Mouse (Mus musculus) liver, embryonic 14.5 days (tissue): ENCODE measurements around the gene Ago3. TPM values are rescaled to one million over a fixed set of nuclear protein-coding genes. Genes with fewer than 3 reads are reported as not detected.

Experiments used
- ATAC-seq: fragments of 200-750 bp; cut with Nextera tagmentation; 2 replicates; pipeline ENCODE4 v1.8.0; 2017; ENCODE audit warnings: moderate number of reproducible peaks, mild to moderate bottlenecking, moderate library complexity; ENCODE audit not compliant: insufficient read depth
- DNase-seq, 3 experiments: peaks; one replicate each; pipeline ENCODE4 v3.0.0-alpha.2; 2012 to 2013; ENCODE audit warnings: low read depth in 3 of 3, low spot score in 3 of 3
- H3K27ac ChIP-seq: fragments of 300-500 bp; sonication (generic); 2 replicates; pipeline ENCODE4 v1.5.1; 2014; ENCODE audit warnings: moderate library complexity, mild to moderate bottlenecking, control low read depth, inconsistent platforms
- H3K27me3 ChIP-seq: fragments of 300-500 bp; sonication (generic); 2 replicates; pipeline ENCODE4 v1.6.1; 2014; ENCODE audit warnings: mild to moderate bottlenecking, low read length, moderate library complexity; ENCODE audit not compliant: control insufficient read depth, insufficient read depth
- H3K36me3 ChIP-seq: fragments of 300-500 bp; sonication (generic); replicated peaks from 2 replicates; pipeline ENCODE4 v1.6.1; 2014; ENCODE audit warnings: low read depth; ENCODE audit not compliant: control insufficient read depth, insufficient read depth
- H3K4me1 ChIP-seq, 2 experiments: fragments of 200-500 bp in 1 of 2; fragments of 300-500 bp in 1 of 2; sonication (generic) in 1 of 2; replicated peaks; 2 replicates each; pipeline ENCODE4 v1.6.1; 2012 to 2014; ENCODE audit warnings: antibody characterized with exemption in 1 of 2, inconsistent platforms in 1 of 2, low read length in 1 of 2; ENCODE audit not compliant: control insufficient read depth in 2 of 2, insufficient read depth in 2 of 2
- H3K4me2 ChIP-seq: fragments of 300-500 bp; sonication (generic); 2 replicates; pipeline ENCODE4 v1.6.1; 2014; ENCODE audit warnings: low read depth, mild to moderate bottlenecking, control low read depth, moderate library complexity
- H3K4me3 ChIP-seq, 2 experiments: fragments of 200-500 bp in 1 of 2; fragments of 300-500 bp in 1 of 2; sonication (generic) in 1 of 2; 2 replicates each; pipeline ENCODE4 v1.5.1; 2012 to 2014; ENCODE audit warnings: low read depth in 2 of 2, low read length in 2 of 2, mild to moderate bottlenecking in 2 of 2, control low read depth in 1 of 2, inconsistent platforms in 1 of 2, moderate library complexity in 1 of 2; ENCODE audit not compliant: insufficient read depth in 1 of 2
- H3K9ac ChIP-seq: fragments of 300-500 bp; sonication (generic); replicated peaks from 2 replicates; pipeline ENCODE4 v1.6.1; 2014; ENCODE audit warnings: mild to moderate bottlenecking, control low read depth, moderate library complexity
- H3K9me3 ChIP-seq: fragments of 300-500 bp; sonication (generic); 2 replicates; pipeline ENCODE4 v1.6.1; 2016; ENCODE audit warnings: low read length, mixed read lengths; ENCODE audit not compliant: control insufficient read depth
- CTCF ChIP-seq: IDR thresholded peaks from 2 replicates; pipeline ENCODE4 v1.5.1; 2016; ENCODE audit warnings: antibody characterized with exemption, low read depth, control low read depth
- EP300 ChIP-seq: IDR thresholded peaks from 2 replicates; pipeline ENCODE4 v1.6.1; 2016; ENCODE audit warnings: antibody characterized with exemption, low read depth
- WGBS: fragments of 180-500 bp; shearing (Covaris S2); extraction: QIAGEN DNeasy Blood & Tissue Kit; methylation state at CpG from one replicate; pipeline ENCODE4 v1.1.7; 2014; ENCODE audit not compliant: insufficient replicate concordance; 5-methylcytosine and 5-hydroxymethylcytosine counted together
- polyA plus RNA-seq, 2 experiments: library from polyadenylated mRNA; depleted of rRNA in 1 of 2; stranded (reverse) in 1 of 2; unstranded in 1 of 2; fragments of >200 nt; fragmentation: Nextera tagmentation in 1 of 2; extraction: Ambion mirVana in 1 of 2; gene quantifications; 2 replicates each; pipeline versions ENCODE4 v1.2.1 to v1.2.3; 2012 to 2014

Gene Ago3
- polyA plus RNA-seq, 2 experiments = 1.1 to 4.3 TPM

DNA sequence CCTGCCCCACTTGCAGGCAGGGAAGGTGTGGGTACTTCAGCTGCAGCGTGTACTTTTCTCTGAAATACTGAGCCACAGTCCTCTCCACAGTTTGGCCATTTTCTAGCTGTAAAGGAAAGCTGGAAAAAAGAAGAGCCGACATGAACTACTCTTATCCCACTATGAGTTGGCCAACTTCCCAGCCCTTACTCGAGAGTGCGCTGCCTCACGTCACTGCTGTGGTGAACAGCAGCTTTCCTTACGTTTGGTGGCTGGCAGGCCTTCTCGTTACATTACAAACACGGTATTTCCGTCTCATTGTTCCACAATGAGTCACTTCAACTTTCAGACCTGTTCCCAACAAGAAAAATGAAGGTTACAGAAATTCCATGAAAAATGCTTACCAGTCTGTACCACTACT, 57.9 kb downstream of the Ago3 start:
- Histone ChIP-seq H3K9ac (no peak overlapping the region), H3K27me3 (no peaks in the 10 kb centered on the region), H3K27ac (no peak overlapping the region), H3K9me3 (no peaks in the 10 kb centered on the region), H3K4me3 (no peak overlapping the region), H3K36me3 (no peaks in the 10 kb centered on the region), H3K4me2 (no peak overlapping the region), H3K4me1 (no peaks in the 10 kb centered on the region)
- ATAC-seq = no peak
- 82% methylated on average over 9 of the region's 9 CpGs for WGBS
- no peak for DNase-seq
- TF ChIP-seq EP300 = no peak
- TF ChIP-seq CTCF = no peak

DNA sequence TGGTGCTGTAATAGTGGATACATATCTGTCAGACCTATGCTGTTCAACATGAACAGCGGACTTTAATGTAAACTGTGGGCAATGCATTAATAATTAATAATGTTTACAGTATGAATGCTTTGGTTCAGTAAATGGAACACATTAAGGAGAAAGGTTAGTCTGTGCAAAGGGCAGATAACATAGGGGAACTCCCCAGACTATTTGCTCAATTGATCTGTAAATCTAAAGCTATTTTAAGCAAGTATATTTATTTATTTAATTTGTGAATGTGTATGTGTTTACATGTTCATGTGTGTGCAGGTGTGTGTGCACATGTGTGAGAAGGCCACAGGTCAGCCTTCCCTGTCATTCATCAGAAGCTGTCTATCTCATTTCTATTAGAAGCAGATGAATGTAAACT, 69.3 kb downstream of the Ago3 start:
- ATAC-seq = no peak
- no peaks in the 10 kb centered on the region for H3K27me3 ChIP-seq
- 89% methylated on average over 1 of the region's 1 CpGs for WGBS

GRCm38 (mm10) chr4:126343451-126343850, 85.9 kb downstream of the Ago3 start:
- Histone ChIP-seq H3K4me1 (no peaks in the 10 kb centered on the region; a peak in 1 of 4 replicates), H3K27me3 (no peaks in the 10 kb centered on the region), H3K4me3 (no peak overlapping the region), H3K36me3 (no peaks in the 10 kb centered on the region; the same call in 1 of the 2 replicates), H3K27ac (no peak overlapping the region), H3K9me3 (no peaks in the 10 kb centered on the region), H3K4me2 (no peak overlapping the region), H3K9ac (no peak overlapping the region)
- DNase-seq = no peak
- ATAC-seq = no peak
- 63% methylated on average over 4 of the region's 4 CpGs for WGBS
- TF ChIP-seq CTCF (no peak), EP300 (no peak)

More for the DNA sequence above, 69.3 kb downstream of the Ago3 start:
- H3K4me3 ChIP-seq = no peak overlapping the region
- no peak for TF ChIP-seq EP300
- TF ChIP-seq CTCF = no peak
- no peaks in the 10 kb centered on the region for H3K9me3 ChIP-seq
- no peaks in the 10 kb centered on the region for H3K4me1 ChIP-seq
- no peaks in the 10 kb centered on the region for H3K36me3 ChIP-seq
- DNase-seq = no peak
- no peak overlapping the region for H3K27ac ChIP-seq
- no peak overlapping the region for H3K9ac ChIP-seq
- no peak overlapping the region for H3K4me2 ChIP-seq

DNA sequence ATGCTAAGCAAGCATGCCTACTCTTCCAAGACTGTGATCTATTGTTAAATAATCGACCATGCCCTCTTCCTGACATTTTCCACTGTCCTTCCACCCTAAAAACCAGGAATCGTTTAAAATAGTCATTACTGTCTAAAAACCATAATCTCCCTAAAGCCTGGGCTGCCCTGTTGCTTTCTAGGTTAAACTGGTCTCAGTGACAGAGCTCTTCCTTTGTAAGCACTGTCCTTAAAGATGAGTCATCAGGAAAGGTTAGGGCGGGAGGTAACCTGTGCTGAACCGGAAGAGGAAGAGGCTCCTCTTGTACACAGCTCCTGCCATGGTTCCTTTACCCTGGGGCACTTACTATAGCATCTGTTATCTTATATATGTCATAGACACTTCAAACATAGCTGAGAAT, 89.9 kb downstream of the Ago3 start:
- ATAC-seq (no peak), DNase-seq (no peak)
- WGBS = 34% methylated on average over 4 of the region's 4 CpGs
- Histone ChIP-seq H3K4me1 (no peaks in the 10 kb centered on the region; a peak in 1 of 4 replicates), H3K4me3 (no peak overlapping the region), H3K27me3 (no peaks in the 10 kb centered on the region), H3K4me2 (no peak overlapping the region), H3K9me3 (no peaks in the 10 kb centered on the region), H3K27ac (no peak overlapping the region), H3K36me3 (no peaks in the 10 kb centered on the region), H3K9ac (no peak overlapping the region)
- TF ChIP-seq CTCF (no peak), EP300 (no peak)

DNA sequence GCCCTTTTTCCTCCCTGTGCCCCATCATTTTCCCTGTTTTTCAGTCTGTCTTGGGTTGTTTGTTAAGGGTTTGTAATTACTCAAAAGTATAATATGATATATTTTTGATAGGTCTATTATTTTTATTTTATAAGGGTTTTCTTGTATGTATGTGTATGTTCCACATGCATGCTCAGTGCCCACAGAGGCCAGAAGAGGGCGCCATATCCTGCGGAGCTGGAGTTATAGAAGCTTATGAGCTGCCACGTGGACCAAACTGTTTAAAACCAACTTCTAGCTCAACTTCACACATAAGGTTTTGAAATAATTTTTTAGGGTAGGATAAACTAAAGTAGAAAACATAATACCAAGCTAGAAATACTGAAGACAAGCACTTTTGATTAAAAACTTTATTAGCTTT, 97.0 kb downstream of the Ago3 start:
- peak; percentile 66 for TF ChIP-seq CTCF
- no peak for TF ChIP-seq EP300
- no peaks in the 10 kb centered on the region for H3K27me3 ChIP-seq
- no peak overlapping the region for H3K27ac ChIP-seq
- H3K4me1 ChIP-seq = no peaks in the 10 kb centered on the region
- no peak for ATAC-seq
- H3K36me3 ChIP-seq = no peaks in the 10 kb centered on the region
- no peak overlapping the region for H3K4me3 ChIP-seq
- H3K4me2 ChIP-seq = no peak overlapping the region
- DNase-seq = peak; percentile 13 to 32 (median 31)
- no peaks in the 10 kb centered on the region for H3K9me3 ChIP-seq
- H3K9ac ChIP-seq = no peak overlapping the region
- WGBS = 44% methylated on average over 3 of the region's 3 CpGs
